Mouse (Mus musculus) heart, embryonic 15.5 days (tissue): ENCODE measurements around the gene Tmem104. TPM values are rescaled to one million over a fixed set of nuclear protein-coding genes. Genes with fewer than 3 reads are reported as not detected.

Experiments
- ATAC-seq: fragments of 200-750 bp; cut with Nextera tagmentation; replicated peaks from 2 replicates; pipeline ENCODE4 v1.8.0; 2017; ENCODE audit warnings: low read depth, moderate TSS enrichment; ENCODE audit not compliant: insufficient number of reproducible peaks, insufficient read depth, low FRiP score
- H3K27ac ChIP-seq: fragments of 300-500 bp; sonication (generic); 2 replicates; pipeline ENCODE4 v1.5.1; 2015; ENCODE audit warnings: mild to moderate bottlenecking, inconsistent platforms
- H3K27me3 ChIP-seq: fragments of 300-500 bp; sonication (generic); 2 replicates; pipeline ENCODE4 v1.6.1; 2015; ENCODE audit warnings: inconsistent platforms
- H3K36me3 ChIP-seq: fragments of 300-500 bp; sonication (generic); 2 replicates; pipeline ENCODE4 v1.6.1; 2015; ENCODE audit warnings: mild to moderate bottlenecking, inconsistent platforms
- H3K4me1 ChIP-seq: fragments of 300-500 bp; sonication (generic); replicated peaks from 2 replicates; pipeline ENCODE4 v1.6.1; 2015; ENCODE audit warnings: inconsistent platforms
- H3K4me2 ChIP-seq: fragments of 300-500 bp; sonication (generic); 2 replicates; pipeline ENCODE4 v1.6.1; 2015; ENCODE audit warnings: inconsistent platforms, mild to moderate bottlenecking, moderate library complexity
- H3K4me3 ChIP-seq: fragments of 300-500 bp; sonication (generic); 2 replicates; pipeline ENCODE4 v1.5.1; 2015; ENCODE audit warnings: mild to moderate bottlenecking, inconsistent platforms
- H3K9ac ChIP-seq: fragments of 300-500 bp; sonication (generic); 2 replicates; pipeline ENCODE4 v1.6.1; 2015; ENCODE audit warnings: mild to moderate bottlenecking, inconsistent platforms
- H3K9me3 ChIP-seq: fragments of 300-500 bp; sonication (generic); replicated peaks from 2 replicates; pipeline ENCODE4 v1.6.1; 2016; ENCODE audit warnings: inconsistent platforms
- WGBS: fragments of 180-500 bp; shearing (Covaris S2); methylation state at CpG from one replicate; pipeline ENCODE4 v1.1.7; 2015; ENCODE audit warnings: mixed read lengths; 5-methylcytosine and 5-hydroxymethylcytosine counted together
- polyA plus RNA-seq: library from polyadenylated mRNA; unstranded; fragments of >200 nt; fragmentation: Nextera tagmentation; extraction: Ambion mirVana; gene quantifications from 2 replicates; pipeline ENCODE4 v1.2.1, GENCODE M21; 2015

Gene Tmem104
- polyA plus RNA-seq, 1 experiment from 2014 or later, result 6.6 TPM

DNA sequence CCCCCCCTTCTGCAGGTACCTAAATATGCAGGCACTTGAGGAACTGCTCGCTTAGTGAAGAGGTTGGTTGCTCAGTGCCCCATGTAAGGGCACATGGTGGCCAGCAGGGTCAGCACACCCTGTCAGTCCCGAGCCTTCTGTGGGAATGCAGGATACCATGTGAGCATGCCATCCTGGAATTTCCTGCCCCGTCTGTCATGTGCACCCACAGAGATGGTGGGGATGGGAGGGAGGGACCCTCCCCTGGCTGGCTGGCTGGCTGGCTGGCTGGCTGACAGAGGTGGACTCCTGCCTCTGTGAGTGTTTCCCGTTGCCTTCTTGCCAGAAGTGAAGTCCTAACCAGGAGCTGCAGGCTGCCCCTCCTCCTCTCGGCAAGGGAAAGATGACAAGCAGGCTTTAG is 35.3 kb downstream of the Tmem104 start:
- H3K9me3 ChIP-seq, result no peaks in the 10 kb centered on the region
- peak overlapping the region; percentile 78 for H3K27ac ChIP-seq
- no peak overlapping the region for H3K9ac ChIP-seq
- peak; percentile 29; the same call in 1 of the 2 replicates for ATAC-seq
- peak overlapping the region; percentile 48 for H3K4me2 ChIP-seq
- WGBS, result 4% methylated on average over 5 of the region's 5 CpGs
- H3K27me3 ChIP-seq, result no peaks in the 10 kb centered on the region
- H3K4me3 ChIP-seq, result no peak overlapping the region
- no peaks in the 10 kb centered on the region for H3K36me3 ChIP-seq
- peaks cover 78% of the 10 kb centered on the region for H3K4me1 ChIP-seq

DNA sequence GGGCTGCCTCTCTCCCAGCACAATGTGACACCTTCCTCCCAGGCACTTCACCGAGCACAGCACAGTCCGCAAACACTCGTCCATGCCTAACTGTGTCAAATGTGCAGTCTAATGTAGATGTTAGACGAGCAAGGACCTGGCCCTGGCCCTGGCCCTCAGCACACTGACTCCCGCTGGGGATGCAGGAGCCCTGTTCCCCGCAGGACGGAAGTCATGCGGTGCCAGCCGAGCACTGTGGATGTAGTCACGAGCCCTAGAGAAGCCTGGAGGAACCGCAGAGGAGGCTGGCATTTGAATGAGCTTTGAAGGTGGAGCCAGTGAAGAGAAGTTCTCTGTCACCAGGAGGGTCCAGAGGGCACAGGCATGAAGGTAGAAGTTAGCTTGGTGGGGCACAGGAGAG is 36.2 kb downstream of the Tmem104 start:
- no peaks in the 10 kb centered on the region for H3K9me3 ChIP-seq
- H3K4me2 ChIP-seq, result no peak overlapping the region
- no peak for ATAC-seq
- no peak overlapping the region for H3K9ac ChIP-seq
- peak overlapping the region; percentile 78 for H3K27ac ChIP-seq
- no peaks in the 10 kb centered on the region for H3K27me3 ChIP-seq
- WGBS, result 42% methylated on average over 11 of the region's 11 CpGs
- H3K36me3 ChIP-seq, result no peaks in the 10 kb centered on the region
- no peak overlapping the region for H3K4me3 ChIP-seq
- H3K4me1 ChIP-seq, result peaks cover 78% of the 10 kb centered on the region

DNA sequence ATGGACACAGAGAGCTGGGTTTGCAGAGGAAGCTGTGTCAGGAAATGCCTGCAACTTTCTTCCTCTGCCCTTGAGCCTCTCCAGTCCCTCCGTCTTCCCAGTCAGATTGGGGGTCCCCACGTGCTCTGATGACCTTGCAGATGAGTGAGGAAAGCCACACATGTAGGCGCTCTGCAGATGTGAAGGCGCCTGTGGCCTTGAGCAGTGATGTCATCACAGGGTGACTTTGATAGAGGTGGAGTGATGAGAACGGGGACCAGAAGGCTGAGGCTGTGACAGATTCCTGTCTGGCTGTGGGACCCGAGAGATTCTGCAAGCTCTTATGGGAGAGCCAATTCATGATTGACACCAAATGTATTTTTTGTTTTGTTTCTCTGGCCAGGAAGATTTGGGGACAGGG is 36.6 kb downstream of the Tmem104 start:
- H3K9ac ChIP-seq, result no peak overlapping the region
- H3K9me3 ChIP-seq, result no peaks in the 10 kb centered on the region
- H3K4me3 ChIP-seq, result no peak overlapping the region
- H3K4me1 ChIP-seq, result peaks cover 78% of the 10 kb centered on the region
- WGBS, result 15% methylated on average over 6 of the region's 6 CpGs
- H3K4me2 ChIP-seq, result no peak overlapping the region
- no peaks in the 10 kb centered on the region for H3K27me3 ChIP-seq
- peak overlapping the region; percentile 78 for H3K27ac ChIP-seq
- H3K36me3 ChIP-seq, result no peaks in the 10 kb centered on the region
- no peak for ATAC-seq

DNA sequence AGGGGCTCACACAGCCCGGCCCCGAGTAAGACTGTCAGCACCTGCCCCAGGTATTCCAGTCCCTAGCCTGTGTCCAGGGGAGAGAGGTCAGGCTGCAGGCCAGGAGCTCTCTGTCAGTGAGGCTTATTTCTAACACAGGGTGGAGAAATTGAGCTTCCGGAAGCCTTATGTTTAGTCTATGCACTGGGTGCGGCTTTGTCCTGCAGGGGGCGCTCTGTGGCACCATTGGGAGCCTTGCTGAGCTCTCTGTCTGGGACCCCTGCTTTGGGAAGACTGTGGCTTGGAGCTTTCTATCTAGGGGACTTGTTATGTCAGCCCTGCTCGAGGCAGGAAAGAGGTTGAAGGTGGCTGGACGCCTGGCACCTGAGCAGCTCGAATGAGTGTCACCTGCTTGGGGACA is 37.6 kb downstream of the Tmem104 start:
- no peaks in the 10 kb centered on the region for H3K27me3 ChIP-seq
- no peak for ATAC-seq
- no peak overlapping the region for H3K4me2 ChIP-seq
- WGBS, result 45% methylated on average over 8 of the region's 8 CpGs
- H3K36me3 ChIP-seq, result no peaks in the 10 kb centered on the region
- H3K9me3 ChIP-seq, result no peaks in the 10 kb centered on the region
- H3K4me1 ChIP-seq, result peaks cover 78% of the 10 kb centered on the region
- H3K9ac ChIP-seq, result no peak overlapping the region
- H3K4me3 ChIP-seq, result no peak overlapping the region
- no peak overlapping the region for H3K27ac ChIP-seq

DNA sequence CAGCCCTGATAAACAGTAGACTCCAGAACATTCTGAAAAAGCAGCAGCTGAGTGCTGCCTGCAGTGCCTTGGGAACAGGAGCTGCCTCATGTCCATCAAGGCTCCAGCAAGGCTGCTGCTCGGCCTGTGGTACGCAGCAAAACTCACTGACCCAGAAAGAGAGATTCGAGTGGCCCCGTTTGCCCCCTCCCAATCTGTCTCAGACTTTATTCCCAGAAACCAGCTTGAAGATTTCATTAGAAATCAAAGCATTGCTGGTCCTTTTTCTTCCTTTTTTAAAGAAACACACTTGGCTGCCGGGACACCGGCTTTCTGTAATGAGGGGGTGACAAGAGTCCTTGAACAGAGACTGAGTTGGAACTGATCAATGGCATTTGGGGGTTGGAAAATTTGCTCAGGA is 38.0 kb downstream of the Tmem104 start:
- Histone ChIP-seq H3K4me2 (no peak overlapping the region), H3K9ac (no peak overlapping the region), H3K36me3 (no peaks in the 10 kb centered on the region), H3K4me3 (no peak overlapping the region), H3K4me1 (peaks cover 82% of the 10 kb centered on the region), H3K9me3 (no peaks in the 10 kb centered on the region), H3K27ac (no peak overlapping the region), H3K27me3 (no peaks in the 10 kb centered on the region)
- 73% methylated on average over 6 of the region's 6 CpGs for WGBS
- no peak for ATAC-seq

DNA sequence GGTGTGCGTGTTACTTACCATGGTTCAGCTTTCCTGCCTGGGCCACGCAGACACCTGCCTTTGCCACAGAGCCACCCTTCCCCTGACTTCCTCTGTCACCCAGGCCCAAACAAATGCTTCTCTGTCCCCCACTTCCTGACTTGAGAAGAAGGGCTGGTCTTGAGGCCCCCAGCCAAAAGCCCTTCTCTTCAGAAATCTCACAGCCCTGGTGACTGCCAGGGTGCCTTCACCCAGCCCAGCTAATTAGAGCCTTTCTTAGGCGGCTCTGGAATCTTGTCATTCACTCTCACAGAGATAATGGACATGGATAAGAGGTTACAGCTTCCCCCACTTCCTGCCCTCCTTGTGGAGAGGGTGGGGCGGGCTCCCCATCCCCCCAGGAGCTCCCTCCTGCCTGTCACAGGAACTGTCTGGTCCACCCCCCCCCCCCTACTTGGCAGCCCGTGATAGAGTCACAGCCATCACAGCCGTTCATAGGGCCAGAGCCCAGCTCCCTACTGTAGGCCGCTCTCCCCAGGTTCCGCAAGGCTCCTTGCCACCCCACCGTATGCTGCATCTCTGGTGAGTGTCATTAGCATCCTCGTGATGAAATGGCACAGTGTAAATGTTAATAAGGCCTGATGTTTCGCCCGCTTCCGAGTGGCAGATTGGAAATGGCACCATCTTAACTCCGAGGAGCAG is 39.7 kb downstream of the Tmem104 start:
- no peak overlapping the region for H3K9ac ChIP-seq
- no peaks in the 10 kb centered on the region for H3K9me3 ChIP-seq
- peaks cover under 1% of the 10 kb centered on the region; the same call in 1 of the 2 replicates for H3K27me3 ChIP-seq
- ATAC-seq, result peak; percentile 9; the same call in 1 of the 2 replicates
- 50% methylated on average over 14 of the region's 14 CpGs for WGBS
- peak overlapping the region; percentile 13; the same call in 1 of the 2 replicates for H3K27ac ChIP-seq
- no peaks in the 10 kb centered on the region for H3K36me3 ChIP-seq
- peaks cover 79% of the 10 kb centered on the region for H3K4me1 ChIP-seq
- H3K4me2 ChIP-seq, result no peak overlapping the region
- no peak overlapping the region for H3K4me3 ChIP-seq

DNA sequence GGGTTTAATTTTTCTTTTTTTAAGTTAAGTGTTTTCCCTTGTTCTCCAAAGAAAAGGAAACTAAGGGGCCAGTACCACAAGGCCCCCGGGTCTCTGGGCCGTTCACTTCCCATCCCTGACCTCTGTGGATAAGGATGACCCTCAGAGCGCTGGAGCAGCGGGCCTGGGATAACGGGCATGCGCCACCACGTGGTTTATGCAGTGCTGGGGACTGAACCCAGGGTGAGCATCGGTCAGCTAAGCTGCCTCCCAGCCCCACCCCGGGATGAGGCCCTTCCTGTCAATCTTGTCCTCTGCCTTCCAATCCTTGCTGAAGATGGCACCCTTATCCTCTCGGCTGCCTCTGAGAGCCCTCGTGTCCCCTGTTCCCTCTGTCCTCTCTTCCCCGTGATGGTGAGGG is 40.4 kb downstream of the Tmem104 start:
- no peaks in the 10 kb centered on the region for H3K36me3 ChIP-seq
- peaks cover 76% of the 10 kb centered on the region for H3K4me1 ChIP-seq
- 40% methylated on average over 12 of the region's 12 CpGs for WGBS
- peaks cover 6% of the 10 kb centered on the region for H3K27me3 ChIP-seq
- H3K4me2 ChIP-seq, result no peak overlapping the region
- no peak for ATAC-seq
- H3K9me3 ChIP-seq, result no peaks in the 10 kb centered on the region
- no peak overlapping the region for H3K27ac ChIP-seq
- H3K4me3 ChIP-seq, result no peak overlapping the region
- H3K9ac ChIP-seq, result no peak overlapping the region

DNA sequence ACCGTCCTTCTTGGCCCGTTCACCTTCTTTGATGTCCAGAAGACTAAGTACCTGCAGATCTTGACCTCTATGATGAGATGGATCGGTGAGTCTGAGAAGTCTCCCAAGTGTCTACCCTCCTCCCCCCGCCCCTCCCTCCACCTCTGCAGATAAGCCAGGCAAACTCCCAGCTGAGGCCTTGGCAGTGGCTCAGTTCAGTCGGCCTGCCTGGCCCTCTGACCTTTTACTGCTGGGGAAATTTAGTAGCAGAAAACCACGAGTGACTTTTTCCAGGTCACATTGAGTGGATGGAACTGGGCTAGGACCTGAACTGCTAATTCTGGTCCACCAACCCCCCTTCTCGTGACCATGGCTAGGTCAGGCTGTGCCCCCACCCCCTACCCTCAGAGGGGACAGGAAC is 41.1 kb downstream of the Tmem104 start:
- ATAC-seq, result no peak
- H3K9me3 ChIP-seq, result no peaks in the 10 kb centered on the region
- no peak overlapping the region for H3K9ac ChIP-seq
- no peak overlapping the region for H3K4me2 ChIP-seq
- no peak overlapping the region for H3K27ac ChIP-seq
- H3K4me1 ChIP-seq, result peaks cover 73% of the 10 kb centered on the region
- H3K36me3 ChIP-seq, result no peaks in the 10 kb centered on the region
- H3K4me3 ChIP-seq, result no peak overlapping the region
- H3K27me3 ChIP-seq, result peaks cover 12% of the 10 kb centered on the region
- 47% methylated on average over 7 of the region's 7 CpGs for WGBS

- no peak overlapping the region for H3K9ac ChIP-seq
- peak overlapping the region; percentile 17 for H3K27ac ChIP-seq
- no peak overlapping the region for H3K4me3 ChIP-seq
- ATAC-seq, result peak; percentile 25
- no peaks in the 10 kb centered on the region for H3K36me3 ChIP-seq
- 45% methylated on average over 15 of the region's 15 CpGs for WGBS
- peaks cover 15% of the 10 kb centered on the region for H3K27me3 ChIP-seq
- no peak overlapping the region for H3K4me2 ChIP-seq
- peaks cover 68% of the 10 kb centered on the region for H3K4me1 ChIP-seq
- H3K9me3 ChIP-seq, result no peaks in the 10 kb centered on the region
Observed at GRCm38 (mm10) chr11:115229021-115229930, 42.0 kb downstream of the Tmem104 start.

DNA sequence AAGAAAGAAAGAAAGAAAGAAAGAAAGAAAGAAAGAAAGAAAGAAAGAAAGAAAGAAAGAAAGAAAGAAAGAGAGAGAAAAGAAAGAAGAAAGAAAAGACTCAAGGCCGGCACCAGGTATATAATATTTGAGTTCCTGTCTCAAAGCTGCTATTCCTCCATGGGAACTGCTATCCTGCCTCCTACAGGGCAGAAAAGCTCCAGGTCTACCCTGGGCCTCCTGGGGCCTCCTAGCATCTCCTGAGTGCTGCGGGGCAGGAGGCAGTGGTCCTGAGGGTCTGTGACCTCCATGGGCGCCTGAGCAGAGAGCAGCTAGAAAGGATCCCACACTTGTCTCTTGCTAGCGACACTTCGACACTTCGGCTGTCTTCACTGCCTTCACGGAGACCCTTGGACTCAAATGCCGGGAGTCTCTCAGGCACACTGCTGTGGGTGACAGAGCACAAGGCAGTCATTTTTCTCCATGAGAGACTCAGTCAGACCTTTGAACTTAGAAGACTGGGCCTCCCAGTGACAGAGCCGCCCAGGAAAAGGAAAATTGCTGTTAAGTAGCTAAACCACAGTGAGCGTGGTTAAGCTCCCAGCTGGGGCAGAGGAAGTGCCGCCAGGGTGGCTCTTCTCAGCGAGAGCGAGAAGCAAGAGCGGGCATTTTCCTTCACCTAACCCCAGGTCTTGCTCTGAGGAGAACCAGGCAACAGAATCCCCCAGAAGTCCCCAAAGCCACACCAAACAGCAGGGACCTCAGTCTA is 44.1 kb downstream of the Tmem104 start:
- no peak overlapping the region for H3K9ac ChIP-seq
- no peaks in the 10 kb centered on the region for H3K9me3 ChIP-seq
- H3K36me3 ChIP-seq, result no peaks in the 10 kb centered on the region
- H3K4me3 ChIP-seq, result no peak overlapping the region
- WGBS, result 61% methylated on average over 14 of the region's 14 CpGs
- peak overlapping the region; percentile 42; the same call in 1 of the 2 replicates for H3K27ac ChIP-seq
- ATAC-seq, result no peak
- H3K4me2 ChIP-seq, result no peak overlapping the region
- peaks cover 18% of the 10 kb centered on the region for H3K27me3 ChIP-seq
- H3K4me1 ChIP-seq, result peaks cover 66% of the 10 kb centered on the region

GRCm38 (mm10) chr11:115231924-115232323 is 44.6 kb downstream of the Tmem104 start:
- WGBS, result 70% methylated on average over 9 of the region's 9 CpGs
- no peak overlapping the region for H3K9ac ChIP-seq
- no peak overlapping the region for H3K4me2 ChIP-seq
- no peaks in the 10 kb centered on the region for H3K36me3 ChIP-seq
- H3K27me3 ChIP-seq, result peaks cover 18% of the 10 kb centered on the region
- H3K27ac ChIP-seq, result peak overlapping the region; percentile 25; the same call in 1 of the 2 replicates
- no peaks in the 10 kb centered on the region for H3K9me3 ChIP-seq
- H3K4me3 ChIP-seq, result no peak overlapping the region
- H3K4me1 ChIP-seq, result peaks cover 64% of the 10 kb centered on the region
- ATAC-seq, result no peak
